Mouse (Mus musculus): ENCODE results near the gene Pmp22. TPM values are rescaled to one million over a fixed set of nuclear protein-coding genes. Genes with fewer than 3 reads are reported as not detected.

The Pmp22 gene
- polyA plus RNA-seq, 1 experiment = 71.0 TPM

GRCm38 (mm10) chr11:63117266-63117665, 11.5 kb upstream of the Pmp22 start:
- Histone ChIP-seq H3K4me1 (ENCODE audit: control insufficient read depth, insufficient read depth, insufficient read length, low read length) (no peaks in the 10 kb centered on the region), H3K4me3 (ENCODE audit: insufficient read depth, low read depth, low read length) (no peak overlapping the region), H3K27ac (replicated peaks; ENCODE audit: low read depth, low read length) (no peak overlapping the region)

- Histone ChIP-seq H3K4me1 (ENCODE audit: control insufficient read depth, insufficient read depth, insufficient read length, low read length) (no peaks in the 10 kb centered on the region), H3K4me3 (ENCODE audit: insufficient read depth, low read depth, low read length) (no peak overlapping the region), H3K27ac (replicated peaks; ENCODE audit: low read depth, low read length) (no peak overlapping the region)
These were observed 9.0 kb upstream of the Pmp22 start for GRCm38 (mm10) chr11:63119791-63120190.

GRCm38 (mm10) chr11:63122249-63122648, 6.5 kb upstream of the Pmp22 start:
- H3K27ac ChIP-seq (replicated peaks; ENCODE audit: low read depth, low read length) = no peak overlapping the region

GRCm38 (mm10) chr11:63122776-63123350, 5.9 kb upstream of the Pmp22 start:
- Histone ChIP-seq H3K4me3 (ENCODE audit: insufficient read depth, low read depth, low read length) (no peak overlapping the region), H3K27ac (replicated peaks; ENCODE audit: low read depth, low read length) (no peak overlapping the region), H3K4me1 (ENCODE audit: control insufficient read depth, insufficient read depth, insufficient read length, low read length) (no peaks in the 10 kb centered on the region)

More at GRCm38 (mm10) chr11:63122249-63122648, 6.5 kb upstream of the Pmp22 start:
- no peaks in the 10 kb centered on the region for H3K4me1 ChIP-seq (ENCODE audit: control insufficient read depth, insufficient read depth, insufficient read length, low read length)
- no peak overlapping the region for H3K4me3 ChIP-seq (ENCODE audit: insufficient read depth, low read depth, low read length)

- Histone ChIP-seq H3K4me3 (ENCODE audit: insufficient read depth, low read depth, low read length) (no peak overlapping the region), H3K27ac (replicated peaks; ENCODE audit: low read depth, low read length) (no peak overlapping the region), H3K4me1 (ENCODE audit: control insufficient read depth, insufficient read depth, insufficient read length, low read length) (peaks cover 2% of the 10 kb centered on the region; the same call in 1 of the 2 replicates)
These were observed 4.5 kb upstream of the Pmp22 start for GRCm38 (mm10) chr11:63124316-63124715.

GRCm38 (mm10) chr11:63125832-63126456, 2.8 kb upstream of the Pmp22 start:
- H3K4me1 ChIP-seq (ENCODE audit: control insufficient read depth, insufficient read depth, insufficient read length, low read length) = peaks cover 12% of the 10 kb centered on the region
- H3K4me3 ChIP-seq (ENCODE audit: insufficient read depth, low read depth, low read length) = no peak overlapping the region
- H3K27ac ChIP-seq (replicated peaks; ENCODE audit: low read depth, low read length) = no peak overlapping the region

- peaks cover 12% of the 10 kb centered on the region for H3K4me1 ChIP-seq (ENCODE audit: control insufficient read depth, insufficient read depth, insufficient read length, low read length)
- no peak overlapping the region for H3K27ac ChIP-seq (replicated peaks; ENCODE audit: low read depth, low read length)
- H3K4me3 ChIP-seq (ENCODE audit: insufficient read depth, low read depth, low read length) = no peak overlapping the region
These were observed 1.8 kb upstream of the Pmp22 start for GRCm38 (mm10) chr11:63126976-63127375.

- Histone ChIP-seq H3K4me3 (ENCODE audit: insufficient read depth, low read depth, low read length) (no peak overlapping the region), H3K27ac (replicated peaks; ENCODE audit: low read depth, low read length) (no peak overlapping the region), H3K4me1 (ENCODE audit: control insufficient read depth, insufficient read depth, insufficient read length, low read length) (peaks cover 12% of the 10 kb centered on the region)
These were observed 1.3 kb upstream of the Pmp22 start for GRCm38 (mm10) chr11:63127513-63127912.

- Histone ChIP-seq H3K4me1 (ENCODE audit: control insufficient read depth, insufficient read depth, insufficient read length, low read length) (peaks cover 12% of the 10 kb centered on the region), H3K4me3 (ENCODE audit: insufficient read depth, low read depth, low read length) (peak overlapping the region; percentile 47), H3K27ac (replicated peaks; ENCODE audit: low read depth, low read length) (no peak overlapping the region)
These were observed 593 bp downstream of the Pmp22 start for GRCm38 (mm10) chr11:63129375-63129774.

GRCm38 (mm10) chr11:63129840-63130239, 1.1 kb downstream of the Pmp22 start:
- H3K4me3 ChIP-seq (ENCODE audit: insufficient read depth, low read depth, low read length) = peak overlapping the region; percentile 47
- peak overlapping the region; percentile 33 for H3K27ac ChIP-seq (replicated peaks; ENCODE audit: low read depth, low read length)
- peaks cover 13% of the 10 kb centered on the region for H3K4me1 ChIP-seq (ENCODE audit: control insufficient read depth, insufficient read depth, insufficient read length, low read length)

- H3K27ac ChIP-seq (replicated peaks; ENCODE audit: low read depth, low read length) = peak overlapping the region; percentile 87
- peak overlapping the region; percentile 94 for H3K4me3 ChIP-seq (ENCODE audit: insufficient read depth, low read depth, low read length)
- peaks cover 14% of the 10 kb centered on the region for H3K4me1 ChIP-seq (ENCODE audit: control insufficient read depth, insufficient read depth, insufficient read length, low read length)
These were observed 1.7 kb downstream of the Pmp22 start for GRCm38 (mm10) chr11:63130497-63130896.

GRCm38 (mm10) chr11:63131001-63131692, 2.4 kb downstream of the Pmp22 start:
- H3K27ac ChIP-seq (replicated peaks; ENCODE audit: low read depth, low read length) = peak overlapping the region; percentile 89
- H3K4me1 ChIP-seq (ENCODE audit: control insufficient read depth, insufficient read depth, insufficient read length, low read length) = peaks cover 14% of the 10 kb centered on the region
- peak overlapping the region; percentile 94 for H3K4me3 ChIP-seq (ENCODE audit: insufficient read depth, low read depth, low read length)

GRCm38 (mm10) chr11:63131693-63132040, 2.9 kb downstream of the Pmp22 start:
- peaks cover 15% of the 10 kb centered on the region for H3K4me1 ChIP-seq (ENCODE audit: control insufficient read depth, insufficient read depth, insufficient read length, low read length)
- peak overlapping the region; percentile 94 for H3K4me3 ChIP-seq (ENCODE audit: insufficient read depth, low read depth, low read length)
- peak overlapping the region; percentile 89 for H3K27ac ChIP-seq (replicated peaks; ENCODE audit: low read depth, low read length)

GRCm38 (mm10) chr11:63132151-63132500, 3.3 kb downstream of the Pmp22 start:
- Histone ChIP-seq H3K4me3 (ENCODE audit: insufficient read depth, low read depth, low read length) (peak overlapping the region; percentile 94), H3K27ac (replicated peaks; ENCODE audit: low read depth, low read length) (peak overlapping the region; percentile 89), H3K4me1 (ENCODE audit: control insufficient read depth, insufficient read depth, insufficient read length, low read length) (peaks cover 20% of the 10 kb centered on the region)

- Histone ChIP-seq H3K27ac (replicated peaks; ENCODE audit: low read depth, low read length) (peak overlapping the region; percentile 89), H3K4me3 (ENCODE audit: insufficient read depth, low read depth, low read length) (peak overlapping the region; percentile 94), H3K4me1 (ENCODE audit: control insufficient read depth, insufficient read depth, insufficient read length, low read length) (peaks cover 20% of the 10 kb centered on the region)
These were observed 4.0 kb downstream of the Pmp22 start for GRCm38 (mm10) chr11:63132501-63133435.

All from brown adipose tissue, adult 24 weeks (tissue).